Mouse (Mus musculus) telencephalon, adult 2 months (tissue): ENCODE measurements at regions not wholly inside any gene's neighbourhood (a gene's known extent, or its start where the extent isn't known, plus 50 kb on each side); places are given as distances from the start of the nearest gene placed in this dataset.

Experiments
- DNase-seq: peaks from one replicate; pipeline ENCODE4 v3.0.0-alpha.2; 2011; ENCODE audit warnings: low read depth, low spot score

- no peak for DNase-seq
Observed at GRCm38 (mm10) chr10:87639339-87639738, 117.7 kb downstream of the Pah start.

- DNase-seq = peak; percentile 16
Observed at GRCm38 (mm10) chr10:87649091-87649490, 127.5 kb downstream of the Pah start.

- no peak for DNase-seq
Observed at GRCm38 (mm10) chr10:87652139-87652740, 130.6 kb downstream of the Pah start.

- DNase-seq = peak; percentile 68
Observed at GRCm38 (mm10) chr10:87654112-87654511, 132.5 kb downstream of the Pah start.

- no peak for DNase-seq
Observed at GRCm38 (mm10) chr10:87666020-87666718, 144.6 kb downstream of the Pah start.

GRCm38 (mm10) chr10:87666719-87667387 lies 145.3 kb downstream of the Pah start:
- peak; percentile 38 for DNase-seq

GRCm38 (mm10) chr10:87667651-87668140 lies 146.1 kb downstream of the Pah start:
- no peak for DNase-seq

- no peak for DNase-seq
Observed at GRCm38 (mm10) chr10:87674740-87675420, 153.3 kb downstream of the Pah start.

- DNase-seq = no peak
Observed at GRCm38 (mm10) chr10:87676041-87676672, 154.6 kb downstream of the Pah start.

- no peak for DNase-seq
Observed at GRCm38 (mm10) chr10:87678984-87679383, 157.4 kb downstream of the Pah start.

GRCm38 (mm10) chr10:87686311-87686710 lies 164.7 kb downstream of the Pah start:
- DNase-seq = no peak

- DNase-seq = no peak
Observed at GRCm38 (mm10) chr10:87686785-87687184, 165.2 kb downstream of the Pah start.

GRCm38 (mm10) chr10:87687844-87688243 lies 166.2 kb downstream of the Pah start:
- DNase-seq = no peak

- DNase-seq = no peak
Observed at GRCm38 (mm10) chr10:87690831-87691230, 167.2 kb upstream of the Igf1 start.

- DNase-seq = no peak
Observed at GRCm38 (mm10) chr10:87696485-87696884, 161.6 kb upstream of the Igf1 start.

- DNase-seq = no peak
Observed at GRCm38 (mm10) chr10:87711209-87711608, 146.9 kb upstream of the Igf1 start.

GRCm38 (mm10) chr10:87711798-87712197 lies 146.3 kb upstream of the Igf1 start:
- no peak for DNase-seq

GRCm38 (mm10) chr10:87715874-87716600 lies 142.0 kb upstream of the Igf1 start:
- no peak for DNase-seq

GRCm38 (mm10) chr10:87717156-87717555 lies 140.9 kb upstream of the Igf1 start:
- DNase-seq = no peak

GRCm38 (mm10) chr10:87718491-87718890 lies 139.6 kb upstream of the Igf1 start:
- no peak for DNase-seq

- no peak for DNase-seq
Observed at GRCm38 (mm10) chr10:87719978-87720377, 138.1 kb upstream of the Igf1 start.
